Mouse (Mus musculus): ENCODE results near the gene Gm20458. TPM values are rescaled to one million over a fixed set of nuclear protein-coding genes. Genes with fewer than 3 reads are reported as not detected.
A peak's percentile ranks its signal among the peaks of the same experiment; 100 is the strongest.

Gene Gm20458
- polyA plus RNA-seq, 1 experiment from 2014 or later, result 12.2 TPM

DNA sequence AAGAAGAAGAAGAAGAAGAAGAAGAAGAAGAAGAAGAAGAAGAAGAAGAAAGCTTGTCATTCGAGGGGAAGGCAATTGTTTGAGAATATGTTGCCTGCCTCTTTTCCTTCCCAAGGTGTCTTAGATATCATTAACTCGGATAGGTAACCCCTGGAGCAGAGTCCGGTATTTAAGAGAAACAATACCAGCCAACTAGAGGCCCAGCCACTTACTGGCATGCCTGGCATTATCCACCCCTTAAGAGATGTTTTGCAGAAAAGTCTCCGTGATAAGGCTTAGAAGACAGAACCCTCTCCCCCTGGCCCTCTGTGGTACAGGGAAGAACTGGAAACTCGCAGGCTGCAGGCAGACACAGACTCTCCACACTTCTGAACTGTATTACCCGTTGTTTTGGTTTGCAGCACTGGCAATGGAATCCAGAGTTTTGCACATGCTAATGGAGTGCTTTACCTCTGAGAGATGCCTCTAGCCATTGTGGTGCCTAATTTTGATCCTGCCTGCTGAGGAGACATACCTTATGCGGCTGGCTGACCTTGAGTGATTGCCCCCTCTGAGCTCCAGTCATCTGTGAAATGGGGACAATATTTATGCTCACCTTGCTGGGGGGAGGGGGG lies 6.8 kb upstream of the Gm20458 start:
- 58% methylated on average over 7 of the region's 7 CpGs for WGBS
- Histone ChIP-seq H3K27me3 (no peaks in the 10 kb centered on the region), H3K36me3 (no peaks in the 10 kb centered on the region), H3K27ac (replicated peaks) (no peak overlapping the region), H3K4me1 (peaks cover 47% of the 10 kb centered on the region), H3K9me3 (replicated peaks) (no peaks in the 10 kb centered on the region), H3K4me2 (replicated peaks) (no peak overlapping the region), H3K4me3 (replicated peaks) (no peak overlapping the region), H3K9ac (no peak overlapping the region)
- no peak for ATAC-seq (ENCODE audit: insufficient number of reproducible peaks, low FRiP score, low TSS enrichment, low read depth)

DNA sequence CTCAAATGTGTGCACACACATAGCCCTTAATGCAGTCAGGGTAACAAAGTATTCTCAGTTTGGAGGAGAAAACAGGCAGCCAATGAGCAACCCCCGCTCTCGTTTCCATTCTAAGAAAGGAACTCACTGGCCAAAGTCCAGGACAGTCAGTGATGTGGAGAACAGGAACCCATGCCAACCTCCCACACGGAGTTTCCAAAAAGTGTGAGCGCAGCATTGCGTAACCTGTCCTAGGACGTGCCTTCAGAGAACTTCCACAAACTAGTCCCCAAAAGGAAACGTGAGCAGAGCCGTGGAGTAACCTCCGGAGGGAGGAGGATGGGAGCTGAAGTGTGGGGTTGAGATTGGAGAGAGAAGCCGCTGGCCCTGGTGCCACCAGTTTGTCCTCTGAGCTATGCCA lies 5.9 kb upstream of the Gm20458 start:
- H3K27me3 ChIP-seq, result no peaks in the 10 kb centered on the region
- WGBS, result 61% methylated on average over 10 of the region's 10 CpGs
- no peaks in the 10 kb centered on the region for H3K9me3 ChIP-seq (replicated peaks)
- ATAC-seq (ENCODE audit: insufficient number of reproducible peaks, low FRiP score, low TSS enrichment, low read depth), result no peak
- H3K4me3 ChIP-seq (replicated peaks), result no peak overlapping the region
- no peak overlapping the region for H3K9ac ChIP-seq
- H3K4me2 ChIP-seq (replicated peaks), result no peak overlapping the region
- H3K36me3 ChIP-seq, result no peaks in the 10 kb centered on the region
- peaks cover 47% of the 10 kb centered on the region for H3K4me1 ChIP-seq
- no peak overlapping the region for H3K27ac ChIP-seq (replicated peaks)

DNA sequence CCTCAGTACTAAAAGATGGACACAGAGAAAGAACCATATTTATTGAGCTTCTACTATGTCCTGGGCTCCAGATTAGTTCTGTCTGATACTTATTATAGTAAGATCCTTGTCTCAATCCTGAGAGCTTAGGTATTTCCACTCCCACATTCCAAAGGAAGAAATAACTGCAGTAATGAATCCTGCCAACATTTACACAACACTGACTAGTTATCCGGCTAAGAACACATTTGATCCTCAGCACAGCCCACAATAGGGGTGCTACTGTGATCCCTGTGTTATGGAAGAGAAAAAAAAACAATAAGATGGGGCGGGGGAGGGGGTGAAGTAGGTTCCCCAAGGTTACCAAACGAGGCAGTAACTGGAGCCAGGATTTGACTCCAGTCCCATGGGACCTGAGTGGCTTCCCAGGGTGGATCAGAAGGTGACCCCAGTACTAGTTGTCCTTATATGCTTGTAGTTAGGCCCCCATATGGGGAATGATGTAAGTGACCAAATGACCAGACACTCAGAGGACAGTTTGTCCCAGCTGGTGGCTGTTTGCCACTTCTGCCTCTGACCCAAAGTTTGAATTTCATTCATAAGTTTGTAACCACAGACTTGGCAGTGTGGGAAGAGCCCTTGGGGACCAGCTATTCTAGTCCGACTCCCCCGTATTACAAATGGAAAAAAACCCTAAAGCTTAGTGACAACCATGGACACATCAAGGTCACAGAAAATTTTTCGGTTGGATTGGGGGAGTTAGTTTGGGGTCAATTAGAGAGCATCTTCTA lies 5.2 kb upstream of the Gm20458 start:
- Histone ChIP-seq H3K4me1 (peaks cover 47% of the 10 kb centered on the region), H3K27me3 (no peaks in the 10 kb centered on the region), H3K27ac (replicated peaks) (no peak overlapping the region), H3K9me3 (replicated peaks) (no peaks in the 10 kb centered on the region), H3K4me2 (replicated peaks) (no peak overlapping the region), H3K9ac (no peak overlapping the region), H3K36me3 (no peaks in the 10 kb centered on the region), H3K4me3 (replicated peaks) (no peak overlapping the region)
- 47% methylated on average over 6 of the region's 6 CpGs for WGBS
- ATAC-seq (ENCODE audit: insufficient number of reproducible peaks, low FRiP score, low TSS enrichment, low read depth), result no peak

DNA sequence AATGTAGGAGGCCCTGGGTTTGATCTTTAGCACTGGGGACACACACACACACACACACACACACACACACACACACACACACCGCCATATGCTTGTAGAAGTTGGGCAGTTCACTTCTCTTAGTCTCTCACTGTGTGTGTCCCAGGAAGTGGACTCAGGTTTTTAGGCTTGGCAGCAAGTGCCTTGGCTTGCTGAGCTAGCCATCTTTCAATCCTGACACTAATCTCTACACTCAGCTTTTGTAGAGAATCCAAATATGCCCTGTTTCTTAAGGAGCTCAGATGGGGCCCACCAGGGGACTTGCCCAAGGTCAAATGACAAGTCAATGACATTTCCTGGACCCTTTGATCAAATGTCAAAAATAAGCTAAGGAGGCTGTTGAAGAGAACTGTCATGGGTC lies 4.4 kb upstream of the Gm20458 start:
- no peak overlapping the region for H3K4me3 ChIP-seq (replicated peaks)
- peaks cover 47% of the 10 kb centered on the region for H3K4me1 ChIP-seq
- H3K9ac ChIP-seq, result no peak overlapping the region
- WGBS, result 85% methylated on average over 1 of the region's 1 CpGs
- 0 out of 2 replicates have a peak overlapping the region, but pooled peaks have one; percentile 38 for H3K4me2 ChIP-seq (replicated peaks)
- H3K36me3 ChIP-seq, result no peaks in the 10 kb centered on the region
- H3K9me3 ChIP-seq (replicated peaks), result no peaks in the 10 kb centered on the region
- no peak for ATAC-seq (ENCODE audit: insufficient number of reproducible peaks, low FRiP score, low TSS enrichment, low read depth)
- H3K27me3 ChIP-seq, result no peaks in the 10 kb centered on the region
- no peak overlapping the region for H3K27ac ChIP-seq (replicated peaks)

DNA sequence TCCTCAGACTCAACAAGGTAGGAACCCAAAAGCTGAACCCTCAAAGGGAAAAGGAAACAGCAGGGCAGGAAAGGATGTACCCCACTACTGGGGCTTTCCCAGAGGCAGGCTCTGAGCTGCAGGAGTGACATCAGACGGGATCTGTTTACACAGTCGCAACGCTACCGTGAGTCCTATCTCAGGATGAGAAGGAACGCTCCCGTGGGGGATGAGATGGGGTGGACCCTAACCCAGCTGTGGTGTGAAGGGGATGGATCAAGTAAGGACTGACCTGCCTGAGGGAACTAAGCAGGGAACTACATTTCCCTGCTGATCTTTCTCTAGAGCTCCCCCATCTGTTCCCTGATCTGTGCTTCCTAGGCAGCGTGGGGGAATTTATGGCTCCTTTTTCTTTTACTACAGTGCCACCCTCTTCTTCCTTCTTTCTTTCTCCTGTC lies 3.9 kb upstream of the Gm20458 start, which contains the start of gene Sys1:
Gene Sys1 (plus strand): TSS at position 101 of the 437 bp plus-strand sequence.
- Histone ChIP-seq H3K4me1 (peaks cover 48% of the 10 kb centered on the region), H3K9ac (peak within 1 kb of the TSS; percentile 21; the same call in 1 of the 2 replicates), H3K36me3 (no peaks in the 10 kb centered on the region), H3K27ac (replicated peaks) (no peak within 1 kb of the TSS), H3K27me3 (no peaks in the 10 kb centered on the region), H3K4me3 (replicated peaks) (peak within 1 kb of the TSS; percentile 26), H3K4me2 (replicated peaks) (peak within 1 kb of the TSS; percentile 38), H3K9me3 (replicated peaks) (no peaks in the 10 kb centered on the region)
- WGBS, result 7% methylated on average over 7 of the region's 7 CpGs
- ATAC-seq (ENCODE audit: insufficient number of reproducible peaks, low FRiP score, low TSS enrichment, low read depth), result no peak

DNA sequence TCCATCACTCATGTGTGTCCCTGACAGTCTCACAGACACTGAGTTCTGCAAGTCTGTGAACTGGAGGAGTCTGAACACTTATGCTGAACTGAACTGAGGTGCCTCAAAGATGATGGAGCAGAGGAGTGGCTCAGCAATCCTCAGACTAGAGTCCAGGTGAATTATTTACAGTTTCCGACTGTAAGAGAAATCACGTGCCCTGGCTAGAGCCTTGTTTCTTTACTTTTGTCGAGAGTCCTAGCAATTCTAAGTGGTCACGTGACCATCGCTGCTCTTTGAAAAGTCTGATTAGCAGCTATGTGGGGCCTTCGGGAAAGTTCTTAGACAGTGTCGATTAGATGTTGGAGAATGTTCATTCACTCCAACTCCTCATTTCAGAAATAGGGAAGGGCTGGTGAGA lies 2.8 kb upstream of the Gm20458 start:
- 63% methylated on average over 7 of the region's 7 CpGs for whole genome bisulfite sequencing
- Histone ChIP-seq H3K4me1 (peaks cover 49% of the 10 kb centered on the region), H3K9ac (no peak overlapping the region), H3K36me3 (peaks cover under 1% of the 10 kb centered on the region; the same call in 1 of the 2 replicates), H3K27me3 (no peaks in the 10 kb centered on the region), H3K4me3 (replicated peaks) (no peak overlapping the region), H3K4me2 (replicated peaks) (no peak overlapping the region), H3K9me3 (replicated peaks) (no peaks in the 10 kb centered on the region), H3K27ac (replicated peaks) (no peak overlapping the region)
- ATAC-seq (ENCODE audit: insufficient number of reproducible peaks, low FRiP score, low TSS enrichment, low read depth), result no peak

DNA sequence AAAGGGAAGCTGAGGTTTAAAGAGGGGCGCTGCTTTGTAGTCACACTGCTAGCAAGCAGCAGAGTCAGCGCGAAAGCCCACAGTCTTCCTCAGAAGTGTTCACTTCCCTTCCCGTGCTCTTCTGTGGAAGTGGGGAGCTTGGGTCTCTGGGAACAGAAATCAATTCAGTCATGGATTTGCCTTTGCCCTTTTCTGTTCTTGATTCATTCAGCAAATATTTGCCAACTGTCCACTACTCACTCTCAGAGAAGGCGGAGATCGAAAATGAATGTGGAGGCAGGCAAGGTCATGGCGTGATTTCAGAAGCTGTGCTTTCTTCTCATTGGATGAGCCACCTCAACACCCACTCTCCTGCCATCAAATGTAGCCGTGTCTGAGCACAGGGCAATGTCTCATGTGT lies 2.2 kb upstream of the Gm20458 start:
- Histone ChIP-seq H3K27me3 (no peaks in the 10 kb centered on the region), H3K4me2 (replicated peaks) (no peak overlapping the region), H3K9me3 (replicated peaks) (no peaks in the 10 kb centered on the region), H3K4me1 (peaks cover 46% of the 10 kb centered on the region), H3K4me3 (replicated peaks) (no peak overlapping the region), H3K27ac (replicated peaks) (no peak overlapping the region), H3K36me3 (peaks cover 7% of the 10 kb centered on the region; the same call in 1 of the 2 replicates), H3K9ac (no peak overlapping the region)
- no peak for ATAC-seq (ENCODE audit: insufficient number of reproducible peaks, low FRiP score, low TSS enrichment, low read depth)
- WGBS, result 84% methylated on average over 8 of the region's 8 CpGs

DNA sequence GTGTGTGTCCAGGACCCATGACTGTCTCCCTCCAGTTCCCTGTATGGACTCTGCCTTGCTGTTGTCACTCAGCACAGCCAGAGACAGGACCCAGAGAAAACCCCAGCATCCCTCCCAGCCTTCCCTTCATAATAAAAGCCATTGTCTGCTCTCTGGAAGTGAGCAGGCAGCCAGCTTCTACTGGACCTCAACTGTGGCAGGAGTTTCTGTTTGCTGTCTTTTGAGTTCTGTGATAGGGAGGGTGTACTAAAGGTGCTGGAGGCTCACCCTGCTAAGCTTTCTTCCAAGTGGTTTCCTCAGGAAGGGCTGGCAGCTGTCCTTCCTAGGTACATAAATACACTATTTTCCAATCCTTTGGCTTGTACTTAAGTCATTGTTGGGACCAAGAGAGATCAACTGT lies 4.4 kb downstream of the Gm20458 start:
- no peaks in the 10 kb centered on the region for H3K27me3 ChIP-seq
- no peak overlapping the region for H3K4me2 ChIP-seq (replicated peaks)
- H3K9ac ChIP-seq, result no peak overlapping the region
- no peak overlapping the region for H3K27ac ChIP-seq (replicated peaks)
- no peaks in the 10 kb centered on the region for H3K9me3 ChIP-seq (replicated peaks)
- H3K36me3 ChIP-seq, result peaks cover 31% of the 10 kb centered on the region
- no peak for ATAC-seq (ENCODE audit: insufficient number of reproducible peaks, low FRiP score, low TSS enrichment, low read depth)
- H3K4me3 ChIP-seq (replicated peaks), result no peak overlapping the region
- peaks cover 21% of the 10 kb centered on the region for H3K4me1 ChIP-seq

DNA sequence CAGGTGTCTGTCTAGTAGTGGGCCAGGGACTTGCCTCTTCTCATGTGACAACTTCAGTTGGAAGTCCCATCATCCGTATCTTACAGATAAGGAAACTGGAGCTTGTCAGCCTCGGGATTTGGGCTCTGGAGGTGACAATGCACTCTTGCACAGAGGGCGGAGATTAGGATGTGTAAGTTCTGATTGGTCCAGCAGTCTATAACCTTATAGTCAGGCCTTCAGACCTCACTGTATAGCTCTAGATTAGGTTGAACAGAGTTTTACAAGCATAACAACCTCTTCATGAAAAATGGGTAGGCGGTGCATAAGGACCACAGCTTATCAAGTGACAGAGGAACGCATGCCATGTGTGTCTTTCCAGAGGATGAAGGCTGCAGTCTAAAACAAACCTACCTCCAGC lies 6.0 kb downstream of the Gm20458 start:
- Histone ChIP-seq H3K9ac (no peak overlapping the region), H3K4me3 (replicated peaks) (no peak overlapping the region), H3K4me1 (peaks cover 17% of the 10 kb centered on the region), H3K36me3 (peaks cover 31% of the 10 kb centered on the region), H3K4me2 (replicated peaks) (no peak overlapping the region), H3K27me3 (no peaks in the 10 kb centered on the region), H3K9me3 (replicated peaks) (no peaks in the 10 kb centered on the region), H3K27ac (replicated peaks) (no peak overlapping the region)
- 69% methylated on average over 5 of the region's 5 CpGs for WGBS
- no peak for ATAC-seq (ENCODE audit: insufficient number of reproducible peaks, low FRiP score, low TSS enrichment, low read depth)

DNA sequence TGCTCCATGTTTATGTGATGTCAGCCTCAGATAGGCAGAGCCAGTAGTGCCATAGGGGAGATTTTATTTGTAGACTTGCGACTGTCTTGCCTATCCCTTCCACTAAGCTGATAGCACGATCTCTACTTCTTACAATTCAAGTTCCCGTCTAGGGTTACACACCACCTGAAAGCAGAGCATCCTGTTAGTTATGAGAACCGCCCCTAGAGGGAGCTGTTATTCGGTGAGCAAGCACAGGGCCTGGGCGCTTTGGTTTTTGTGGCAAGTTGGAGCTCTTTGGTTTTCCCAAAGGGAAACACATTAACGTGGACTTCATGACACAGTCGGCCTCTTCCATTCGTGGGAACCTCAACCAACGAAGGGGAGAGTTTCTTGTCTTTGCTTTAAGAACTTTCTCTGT lies 9.5 kb downstream of the Gm20458 start:
- peaks cover 5% of the 10 kb centered on the region; the same call in 1 of the 2 replicates for H3K4me1 ChIP-seq
- no peak overlapping the region for H3K4me2 ChIP-seq (replicated peaks)
- ATAC-seq (ENCODE audit: insufficient number of reproducible peaks, low FRiP score, low TSS enrichment, low read depth), result no peak
- WGBS, result 18% methylated on average over 10 of the region's 10 CpGs
- H3K9me3 ChIP-seq (replicated peaks), result no peaks in the 10 kb centered on the region
- no peak overlapping the region for H3K27ac ChIP-seq (replicated peaks)
- H3K4me3 ChIP-seq (replicated peaks), result no peak overlapping the region
- peaks cover 22% of the 10 kb centered on the region for H3K36me3 ChIP-seq
- no peaks in the 10 kb centered on the region for H3K27me3 ChIP-seq
- H3K9ac ChIP-seq, result no peak overlapping the region

DNA sequence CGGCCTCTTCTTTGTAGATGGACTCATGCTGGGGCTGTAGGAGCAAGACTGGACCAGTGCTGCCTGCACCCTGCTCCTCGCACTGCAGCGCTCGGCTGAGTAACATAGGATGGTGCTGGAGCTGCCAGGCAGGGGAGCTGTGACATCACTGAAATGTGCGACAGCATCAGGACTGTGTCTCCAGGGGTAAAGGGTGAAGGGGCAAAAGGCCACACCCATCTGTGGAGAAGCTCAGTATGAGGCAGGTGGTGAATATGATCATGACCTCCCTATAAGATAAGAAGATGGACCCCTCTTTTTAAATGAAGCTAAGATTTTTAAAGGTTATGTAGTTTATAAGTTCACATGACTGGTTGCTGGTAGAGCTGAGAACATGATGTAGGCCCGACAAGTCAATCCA lies 12.9 kb downstream of the Gm20458 start, which contains the start of gene Trp53tg5:
Gene Trp53tg5 (minus strand): TSS at position 101 of the 400 bp plus-strand sequence.
- Histone ChIP-seq H3K4me1 (no peaks in the 10 kb centered on the region), H3K27me3 (no peaks in the 10 kb centered on the region), H3K36me3 (peaks cover 14% of the 10 kb centered on the region), H3K4me2 (replicated peaks) (no peak within 1 kb of the TSS), H3K9me3 (replicated peaks) (no peaks in the 10 kb centered on the region), H3K4me3 (replicated peaks) (no peak within 1 kb of the TSS), H3K27ac (replicated peaks) (no peak within 1 kb of the TSS), H3K9ac (no peak within 1 kb of the TSS)
- 87% methylated on average over 6 of the region's 6 CpGs for WGBS
- no peak for ATAC-seq (ENCODE audit: insufficient number of reproducible peaks, low FRiP score, low TSS enrichment, low read depth)

All from embryonic facial prominence, embryonic 15.5 days (tissue).